Mouse (Mus musculus) gonadal fat pad, adult 2 months (tissue): ENCODE data around the gene Adamts7. TPM values are rescaled to one million over a fixed set of nuclear protein-coding genes. Genes with fewer than 3 reads are reported as not detected.

Experiments used
- DNase-seq: peaks from one replicate; pipeline ENCODE4 v3.0.0-alpha.2; 2012; ENCODE audit warnings: low read depth
- polyA plus RNA-seq: library from polyadenylated mRNA; depleted of rRNA; stranded (reverse); fragments of >200 nt; gene quantifications from 2 replicates; pipeline ENCODE4 v1.2.3, GENCODE M21; 2012

Gene Adamts7
- polyA plus RNA-seq, 1 experiment: 6.7 TPM

DNA sequence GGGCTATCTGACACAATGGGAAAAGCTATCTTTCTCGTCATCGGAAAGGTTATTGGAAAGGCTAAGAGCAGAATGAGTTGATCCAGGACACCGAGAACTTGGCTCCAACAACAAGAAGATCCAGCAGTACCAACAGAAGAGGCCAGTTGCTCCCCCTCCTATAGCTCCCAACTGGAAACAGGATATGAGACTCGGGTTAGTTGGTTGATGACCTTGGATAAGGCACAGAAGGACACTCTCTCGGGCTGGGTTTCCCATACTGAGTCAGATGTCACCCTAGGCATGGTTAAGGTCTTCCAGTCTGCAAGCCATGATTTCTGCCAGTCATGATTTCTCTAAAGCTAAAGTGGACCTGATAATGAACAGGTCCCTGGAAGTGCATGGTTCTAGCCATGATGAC lies 71.9 kb downstream of the Adamts7 start:
- no peak for DNase-seq

DNA sequence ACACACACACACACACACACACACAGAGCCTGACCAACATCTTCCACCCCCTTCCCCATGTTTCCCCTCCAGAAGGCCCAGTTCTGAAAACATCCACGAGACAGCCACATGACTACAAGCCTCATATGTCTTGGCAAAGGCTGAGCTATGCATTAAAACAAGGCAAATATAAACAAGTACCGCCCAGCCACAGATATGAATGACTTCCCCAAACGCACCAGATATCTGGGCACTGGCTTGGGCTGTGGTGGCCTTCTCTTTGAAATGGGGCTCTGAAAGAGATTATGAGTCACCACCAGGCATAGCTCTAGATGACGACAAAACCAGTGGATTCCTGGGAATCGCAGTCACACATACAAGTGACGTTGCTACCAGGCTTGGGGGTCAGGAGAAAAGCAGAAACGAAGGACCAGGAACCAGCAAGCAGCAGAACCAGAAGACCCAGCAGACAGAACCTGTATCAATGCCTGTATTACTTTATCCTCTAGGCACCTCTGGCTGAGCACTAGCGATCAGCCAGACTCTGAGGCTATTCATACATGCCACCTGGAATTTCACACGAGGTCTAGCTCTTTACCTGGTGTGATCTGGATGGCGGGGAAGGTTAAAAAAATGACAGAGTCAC lies 72.5 kb downstream of the Adamts7 start:
- DNase-seq: no peak

DNA sequence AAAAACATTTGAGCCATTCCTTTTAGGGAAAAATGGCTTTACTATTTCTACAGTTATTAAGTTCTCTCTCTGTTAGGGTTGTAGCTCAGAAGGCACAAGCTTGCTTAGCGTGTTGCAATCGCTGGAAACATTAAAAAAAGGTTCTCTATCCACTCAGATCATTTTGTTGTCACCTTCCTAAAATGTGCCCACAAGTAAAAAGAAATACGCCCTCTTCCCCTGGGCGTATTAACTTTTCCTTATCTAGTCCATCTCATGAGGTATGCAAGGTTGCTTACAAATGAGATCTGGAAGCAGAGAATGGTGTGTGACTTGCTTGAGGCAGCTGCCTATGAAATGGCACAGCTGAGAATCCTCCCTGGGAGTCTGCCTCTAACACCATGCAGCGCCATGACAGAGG lies 73.9 kb downstream of the Adamts7 start:
- DNase-seq: no peak

DNA sequence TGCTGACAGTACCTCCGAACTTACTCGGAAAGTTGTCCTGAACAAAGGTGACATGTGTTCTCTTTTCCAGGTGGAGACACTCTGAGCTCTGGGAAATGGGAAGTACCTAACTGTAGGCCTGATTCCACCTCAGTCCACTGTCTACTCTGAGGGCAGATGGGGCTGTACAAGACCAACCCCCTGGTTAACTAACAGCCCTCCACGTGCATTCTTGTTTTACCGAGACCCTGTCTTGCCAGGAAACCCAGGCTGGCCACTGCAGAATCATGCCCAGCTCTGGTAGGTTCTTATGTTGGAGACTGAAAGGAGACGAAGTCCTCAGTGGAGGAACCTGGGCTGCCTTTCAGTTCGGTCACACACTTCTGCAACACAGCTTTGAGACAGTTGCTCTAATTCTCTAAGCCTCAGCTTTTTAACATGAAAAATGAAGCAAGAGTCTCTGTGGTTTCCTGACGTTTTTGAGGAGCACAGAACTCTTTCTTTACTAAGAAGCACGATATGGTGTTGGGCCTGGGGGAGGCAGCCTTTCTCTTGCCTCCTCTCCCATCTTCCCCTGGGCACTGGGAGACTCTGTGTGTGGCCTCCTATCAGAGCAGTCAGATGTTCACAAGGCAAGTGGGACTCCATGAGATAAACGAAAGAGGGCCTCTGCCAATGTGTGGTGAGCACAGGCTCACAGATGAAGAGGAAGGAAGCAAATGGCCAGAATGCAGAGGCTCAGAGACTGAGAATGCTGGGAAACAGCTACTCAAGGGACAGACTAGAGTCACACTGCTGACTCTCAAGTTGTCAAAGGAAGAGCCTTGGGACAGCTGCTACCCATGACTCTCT lies 74.6 kb downstream of the Adamts7 start:
- DNase-seq: no peak

DNA sequence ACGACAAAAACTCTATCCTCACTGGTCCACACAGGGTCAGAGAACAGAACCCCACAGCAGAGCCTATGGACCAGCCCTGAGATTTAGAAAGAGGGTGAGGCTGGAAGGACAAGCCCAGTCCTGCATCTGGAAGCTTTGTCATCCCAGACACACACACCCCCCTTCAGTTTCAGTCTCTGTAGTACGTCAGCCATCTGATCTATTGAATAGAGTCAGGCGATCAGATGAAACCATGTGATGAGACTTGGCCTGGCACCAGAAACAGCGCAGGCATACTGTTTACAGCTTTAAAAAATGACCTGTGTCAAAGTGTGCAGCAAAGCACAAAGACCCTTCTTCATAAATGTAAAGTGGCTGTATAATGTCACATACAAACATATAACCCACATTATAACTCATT lies 77.7 kb downstream of the Adamts7 start:
- no peak for DNase-seq

DNA sequence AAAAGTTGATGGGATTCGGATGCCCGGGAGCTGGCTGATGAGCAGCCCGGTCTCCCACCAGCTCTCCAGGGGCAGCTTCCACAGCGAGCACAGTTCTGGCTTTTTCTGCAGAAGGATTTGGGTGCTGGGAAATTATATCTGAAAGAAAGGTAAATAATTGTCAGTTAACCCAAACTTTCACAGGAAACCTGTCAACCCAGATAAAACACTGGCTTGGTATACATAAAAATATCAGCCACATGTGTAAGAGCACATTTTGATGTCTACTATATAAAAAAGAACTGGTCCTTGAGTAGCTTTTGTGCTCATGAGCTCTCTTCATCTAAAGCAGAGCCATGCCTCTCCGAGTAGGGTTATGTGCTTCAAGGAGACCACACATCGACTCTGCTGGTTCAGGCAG lies 78.2 kb downstream of the Adamts7 start:
- no peak for DNase-seq

DNA sequence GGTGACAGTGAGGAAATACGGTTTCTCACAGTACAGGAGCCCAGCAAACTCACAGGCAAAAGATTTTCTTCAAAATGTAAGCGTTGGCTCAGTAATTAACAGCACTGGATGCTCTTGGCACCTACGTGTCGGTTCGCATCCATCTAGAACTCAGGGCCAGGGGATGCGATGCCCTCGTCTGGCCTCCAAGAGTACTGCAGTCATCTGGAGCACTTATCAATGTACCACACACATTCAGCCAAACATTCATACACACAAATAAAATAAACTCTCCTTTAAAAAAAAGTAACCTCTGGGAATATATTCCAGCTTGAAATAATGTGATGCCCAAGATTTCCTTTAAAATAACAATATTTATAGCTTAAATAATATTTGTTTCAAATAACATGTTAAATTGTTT lies 78.7 kb downstream of the Adamts7 start:
- no peak for DNase-seq

DNA sequence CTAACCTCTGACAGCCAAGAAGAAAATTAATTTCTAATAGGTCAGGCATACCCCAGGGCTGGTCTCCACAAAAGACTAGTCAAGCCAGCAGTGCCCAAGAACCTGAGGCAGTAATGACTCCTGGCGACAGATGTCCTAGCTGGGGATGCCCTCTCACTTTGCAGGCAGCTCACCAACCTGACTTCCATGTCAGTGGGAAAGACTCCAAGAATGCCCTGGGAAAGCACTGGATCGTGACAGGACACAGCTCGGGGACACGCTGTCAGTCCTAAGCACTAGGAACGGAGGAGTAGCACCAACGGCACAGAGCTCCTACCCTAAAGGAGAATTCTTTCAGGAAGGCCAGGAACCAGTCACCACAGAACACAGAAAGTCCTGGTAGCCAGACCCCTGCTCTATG lies 79.4 kb downstream of the Adamts7 start:
- DNase-seq: no peak

DNA sequence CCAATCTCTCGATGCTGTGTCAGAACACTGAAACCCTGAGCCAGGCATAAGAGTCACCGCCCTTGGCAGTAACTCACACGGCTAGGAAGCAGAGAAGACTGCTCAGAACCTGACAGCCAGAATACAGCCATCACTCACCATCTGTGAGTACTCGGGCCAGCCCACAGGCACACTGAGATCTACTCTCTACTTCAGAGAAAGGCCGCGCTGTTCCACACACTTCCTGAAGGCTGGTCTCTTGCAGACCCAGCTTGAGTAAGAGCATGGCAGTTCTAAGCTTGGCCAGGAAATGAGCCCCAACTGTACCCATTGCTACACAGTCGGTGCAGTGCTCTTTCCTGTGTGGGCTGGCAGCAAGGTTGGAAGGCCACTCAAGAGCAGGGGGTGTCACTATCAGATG lies 80.0 kb downstream of the Adamts7 start:
- no peak for DNase-seq

DNA sequence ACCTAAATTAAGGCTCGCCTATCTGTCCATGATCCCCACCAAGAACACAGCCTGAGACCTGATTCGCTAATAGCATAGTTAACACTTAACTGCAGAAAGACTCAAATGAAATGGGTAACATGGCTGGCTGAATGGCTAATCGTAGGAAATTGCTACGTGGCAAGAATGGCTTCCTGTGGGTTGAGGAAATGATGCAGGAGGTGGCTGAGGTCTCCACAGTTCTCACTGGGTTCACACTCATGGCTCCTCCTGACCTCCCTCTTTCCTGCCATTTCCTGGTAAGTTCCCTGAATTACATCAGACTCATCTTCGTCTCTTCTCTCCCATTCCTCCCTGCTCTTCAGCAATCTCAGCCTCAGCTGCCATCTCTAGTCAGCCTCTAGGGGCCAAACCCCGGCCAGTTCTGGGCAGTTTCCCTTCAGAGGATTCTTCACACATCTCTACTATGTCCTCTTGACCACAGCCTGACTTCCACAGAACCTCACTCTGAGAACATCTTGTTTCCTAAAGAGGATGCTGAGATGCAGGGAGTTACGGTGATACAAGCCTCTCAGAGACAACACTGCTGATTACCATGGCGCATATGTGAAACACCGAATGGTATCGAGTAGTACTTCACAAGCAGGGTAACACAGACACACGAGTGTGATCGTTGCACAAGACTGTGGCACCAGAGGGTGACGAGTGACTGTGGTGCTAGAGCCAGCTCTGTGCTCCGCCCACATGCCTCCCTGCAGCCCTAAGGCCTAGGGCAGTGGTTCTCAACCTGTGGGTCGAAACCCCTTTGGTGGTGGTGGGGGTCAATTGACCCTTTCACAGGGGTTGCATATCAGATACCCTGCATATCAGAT lies 81.7 kb downstream of the Adamts7 start:
- no peak for DNase-seq

DNA sequence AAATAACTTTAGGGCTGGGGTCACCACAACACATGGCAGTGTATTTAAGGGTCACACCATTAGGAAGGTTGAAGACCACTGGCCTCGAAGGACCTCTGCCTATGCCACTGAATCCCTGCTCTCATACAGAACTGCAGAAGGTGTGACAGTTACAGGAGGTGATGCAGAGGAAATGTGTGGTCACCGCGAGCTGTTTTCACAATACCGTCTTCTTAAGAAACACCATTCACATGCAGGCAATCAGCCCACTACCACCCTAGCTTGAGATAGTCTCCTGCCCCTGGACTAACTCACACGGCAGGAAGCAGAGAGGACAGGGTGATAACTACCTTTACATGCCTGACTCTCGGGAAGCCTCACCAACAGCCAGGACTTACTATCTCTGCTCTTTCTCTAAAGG lies 82.3 kb downstream of the Adamts7 start:
- no peak for DNase-seq

DNA sequence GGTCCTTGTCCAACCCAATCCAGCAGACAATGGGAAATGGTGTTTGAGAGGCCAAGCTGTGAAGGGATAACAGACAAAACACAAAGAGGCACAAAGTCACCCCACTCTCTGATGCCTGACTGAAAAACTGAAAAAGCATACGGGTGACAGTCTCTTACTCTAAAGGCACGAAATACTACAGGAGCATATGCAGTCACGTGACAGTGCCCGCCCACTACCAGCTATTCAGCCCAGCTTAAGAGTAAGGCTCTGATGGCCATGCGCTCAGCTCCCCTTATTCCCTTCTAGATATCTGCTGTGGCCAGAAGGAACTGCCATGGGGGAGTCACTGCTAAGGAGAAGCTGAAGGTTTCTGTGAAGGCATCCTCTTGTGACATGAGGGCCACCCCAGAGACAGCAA lies 82.9 kb downstream of the Adamts7 start:
- no peak for DNase-seq

DNA sequence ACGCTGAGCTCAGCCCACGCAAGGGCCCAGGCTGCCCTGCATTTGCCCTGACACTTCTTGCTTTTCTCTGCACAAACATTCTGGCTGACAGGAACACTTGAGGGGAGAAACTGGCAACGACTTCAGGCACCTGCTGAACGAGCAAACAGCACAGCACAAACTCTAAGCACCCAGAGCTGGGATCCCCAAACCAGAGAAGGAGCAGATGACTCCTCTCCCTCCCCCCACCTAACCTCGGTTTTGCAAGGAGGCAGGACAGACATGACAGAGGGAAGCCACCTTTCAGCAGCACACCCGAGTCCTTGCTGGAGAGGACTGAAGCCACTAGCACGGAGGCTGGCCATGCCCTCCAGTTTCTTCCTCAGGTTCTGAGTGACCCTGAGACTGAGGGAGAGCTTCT lies 84.4 kb downstream of the Adamts7 start:
- DNase-seq: no peak

DNA sequence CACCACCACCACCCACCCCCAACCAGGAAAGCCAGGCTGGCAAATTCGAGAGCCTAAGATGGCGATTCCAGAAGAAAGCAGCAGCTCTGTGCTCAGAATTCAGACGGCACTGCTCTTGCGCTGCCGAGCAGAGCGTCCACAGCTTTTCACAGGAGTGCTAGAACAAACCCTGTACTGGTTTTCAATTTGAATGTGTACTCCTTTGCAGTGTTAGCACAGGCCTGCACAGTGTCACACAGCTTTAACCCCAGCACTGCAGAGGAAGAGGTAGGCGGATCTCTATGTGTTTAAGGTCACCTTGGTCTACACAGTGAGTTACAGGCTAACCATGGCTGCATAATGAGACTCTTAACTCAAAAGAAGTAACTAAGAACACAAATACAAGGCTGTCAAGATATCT lies 85.5 kb downstream of the Adamts7 start:
- no peak for DNase-seq

DNA sequence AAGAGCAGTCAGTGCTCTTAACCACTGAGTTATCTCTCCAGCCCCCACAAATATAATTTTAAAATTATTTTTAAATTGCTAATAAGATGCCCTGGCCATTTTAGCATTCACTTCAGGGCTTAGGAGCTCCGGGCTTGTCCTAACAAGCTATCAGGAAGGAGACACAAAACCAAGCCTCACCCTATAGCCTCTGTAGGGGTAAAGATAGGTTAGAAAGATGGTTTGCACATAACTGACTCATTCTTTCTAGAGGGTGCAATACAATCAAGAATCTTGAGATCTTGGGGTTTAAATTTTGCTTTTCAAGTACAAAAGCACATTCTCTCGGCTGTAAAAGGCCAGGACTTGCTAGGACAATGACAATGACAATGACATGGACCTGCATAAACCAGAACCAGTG lies 86.2 kb downstream of the Adamts7 start:
- no peak for DNase-seq

DNA sequence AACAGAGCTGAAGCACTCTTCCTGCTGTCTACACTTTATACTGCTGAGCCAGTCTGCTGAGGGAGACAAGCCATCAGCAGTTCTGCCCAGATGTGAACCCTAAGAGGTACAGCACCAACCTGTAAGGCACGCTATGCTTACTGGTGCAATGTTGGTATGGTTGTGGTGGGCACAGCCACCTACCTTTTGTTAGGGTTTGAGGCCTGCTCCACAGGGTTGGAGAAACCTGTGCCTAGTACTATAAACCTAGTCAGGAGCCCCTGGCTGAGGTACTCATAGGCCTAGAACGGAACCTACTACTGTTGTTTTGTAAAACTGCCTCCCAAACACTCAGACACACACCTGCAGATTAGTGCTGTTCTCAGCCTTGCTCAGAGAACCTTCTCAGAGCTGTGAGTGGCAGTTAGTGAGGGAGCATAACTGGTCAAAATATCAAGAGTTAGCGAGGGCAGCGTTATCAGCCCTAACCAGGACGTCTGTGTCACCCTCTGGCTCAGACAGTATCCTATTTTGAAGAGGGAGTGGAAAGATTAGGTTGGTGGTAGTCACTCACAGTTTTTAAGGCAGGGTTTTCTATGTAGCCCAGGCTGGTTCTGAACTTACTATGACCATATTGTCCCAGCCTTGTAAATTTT lies 87.4 kb downstream of the Adamts7 start:
- no peak for DNase-seq

DNA sequence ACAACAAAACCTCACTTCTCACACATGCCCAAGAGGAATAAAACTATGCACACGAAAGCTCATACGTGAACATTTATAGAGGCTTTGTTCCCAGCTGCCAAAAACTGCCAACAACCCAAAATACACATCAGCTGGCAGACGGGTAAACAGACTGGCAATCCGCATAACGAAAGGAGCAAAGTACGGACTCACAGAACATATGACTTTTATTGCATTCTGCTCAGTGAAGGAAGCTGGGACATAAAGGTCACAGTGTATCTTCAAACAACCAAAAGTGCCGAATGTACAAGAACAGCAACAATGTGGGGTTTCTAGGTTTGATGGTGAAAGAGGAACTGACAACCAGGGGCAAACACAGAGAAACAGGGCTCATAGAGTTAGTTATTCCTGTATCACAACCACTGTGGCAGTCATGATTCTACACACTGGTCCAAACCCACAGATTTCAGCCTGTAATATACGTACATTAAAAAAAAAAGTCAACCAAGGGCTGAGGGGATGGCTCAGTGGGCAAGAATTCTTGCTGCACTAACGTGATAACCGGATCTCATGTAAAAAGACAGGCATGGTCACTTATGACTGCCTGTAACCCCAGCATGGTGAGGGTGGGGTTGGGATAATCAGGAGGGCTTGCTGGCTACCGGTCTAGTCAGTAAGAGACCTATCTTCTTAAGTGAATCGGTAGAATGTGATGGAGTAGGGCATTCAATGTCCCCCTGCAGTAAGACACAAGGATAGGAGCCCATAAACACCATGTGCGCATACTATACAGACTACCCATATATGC lies 88.3 kb downstream of the Adamts7 start:
- DNase-seq: no peak

DNA sequence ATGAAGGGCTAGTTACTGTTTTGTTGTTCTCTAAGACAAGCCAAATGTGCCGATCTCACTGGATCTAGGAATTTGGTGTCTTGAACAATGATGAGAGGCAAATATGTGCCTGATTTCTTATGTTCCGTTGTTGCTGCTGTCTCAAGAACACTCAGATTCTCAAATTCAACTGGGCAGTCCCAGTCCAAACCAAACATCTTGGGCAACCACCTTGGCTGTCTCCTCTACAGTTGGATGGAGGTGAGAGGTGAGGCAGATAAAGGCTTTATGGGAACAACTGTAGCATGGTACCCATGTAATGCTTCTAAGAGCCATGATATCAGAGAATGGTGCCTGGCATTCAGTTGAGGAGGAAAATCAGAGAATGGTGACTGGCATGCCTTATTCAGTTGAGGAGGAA lies 90.3 kb downstream of the Adamts7 start:
- DNase-seq: no peak

DNA sequence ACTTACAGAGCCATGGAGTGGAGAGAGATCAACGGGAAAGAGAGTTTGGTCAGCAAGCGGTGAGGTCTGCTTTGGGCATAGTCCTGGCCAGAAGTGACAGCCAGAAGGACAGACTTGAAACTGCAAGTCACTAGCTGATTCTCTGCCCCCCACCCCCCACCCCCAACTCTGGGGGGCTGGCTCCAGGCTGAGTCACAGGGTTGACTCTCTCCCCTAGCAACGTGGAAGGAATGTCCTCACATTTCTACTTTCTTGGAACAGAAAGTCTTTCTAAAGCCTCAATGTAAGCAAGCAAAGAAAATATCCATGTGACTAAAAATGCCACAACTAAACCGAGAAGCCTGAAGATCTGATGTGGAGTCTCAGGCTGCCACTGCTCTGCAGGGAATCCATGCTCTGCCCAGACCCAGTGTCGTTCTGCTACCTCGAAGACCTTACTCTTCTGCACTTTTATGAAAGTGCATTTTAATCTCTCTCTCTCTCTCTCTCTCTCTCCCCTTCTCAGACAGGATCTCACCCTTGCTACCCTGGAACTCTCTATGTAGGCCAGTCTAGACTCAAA lies 93.1 kb downstream of the Adamts7 start:
- no peak for DNase-seq

DNA sequence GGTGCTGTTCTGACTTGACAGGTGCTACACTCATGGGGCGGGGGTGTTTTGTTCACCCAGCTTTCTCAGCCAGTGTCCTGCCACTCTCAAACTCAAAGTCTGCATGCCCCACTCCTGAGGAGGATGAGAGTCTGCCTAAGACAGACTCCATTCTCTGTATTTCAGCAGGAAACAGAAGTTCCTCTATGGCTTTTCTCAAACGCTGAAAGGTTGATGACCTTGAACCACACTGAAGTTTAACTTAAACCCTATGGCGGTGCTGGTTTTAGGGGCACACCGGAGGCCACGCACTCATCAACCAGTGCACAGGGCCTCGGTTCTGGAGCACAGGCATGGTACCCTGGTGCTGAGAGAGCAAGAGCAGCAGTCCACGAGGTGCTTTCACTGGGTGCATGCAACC lies 94.4 kb downstream of the Adamts7 start:
- DNase-seq: no peak
